Mouse (Mus musculus) cerebellum, adult 18-20 months (tissue): ENCODE data around the gene Gnat1.

ENCODE experiments used
- DNase-seq, 2 experiments: peaks; one replicate each; pipeline ENCODE4 v3.0.0; 2021

Gene Gnat1

GRCm38 (mm10) chr9:107699376-107699980, 20.0 kb upstream of the Gnat1 start:
- no peak for DNase-seq

- DNase-seq: no peak
Measured at GRCm38 (mm10) chr9:107698611-107699190, 19.2 kb upstream of the Gnat1 start.

GRCm38 (mm10) chr9:107697811-107698521, 18.5 kb upstream of the Gnat1 start:
- no peak for DNase-seq

DNA sequence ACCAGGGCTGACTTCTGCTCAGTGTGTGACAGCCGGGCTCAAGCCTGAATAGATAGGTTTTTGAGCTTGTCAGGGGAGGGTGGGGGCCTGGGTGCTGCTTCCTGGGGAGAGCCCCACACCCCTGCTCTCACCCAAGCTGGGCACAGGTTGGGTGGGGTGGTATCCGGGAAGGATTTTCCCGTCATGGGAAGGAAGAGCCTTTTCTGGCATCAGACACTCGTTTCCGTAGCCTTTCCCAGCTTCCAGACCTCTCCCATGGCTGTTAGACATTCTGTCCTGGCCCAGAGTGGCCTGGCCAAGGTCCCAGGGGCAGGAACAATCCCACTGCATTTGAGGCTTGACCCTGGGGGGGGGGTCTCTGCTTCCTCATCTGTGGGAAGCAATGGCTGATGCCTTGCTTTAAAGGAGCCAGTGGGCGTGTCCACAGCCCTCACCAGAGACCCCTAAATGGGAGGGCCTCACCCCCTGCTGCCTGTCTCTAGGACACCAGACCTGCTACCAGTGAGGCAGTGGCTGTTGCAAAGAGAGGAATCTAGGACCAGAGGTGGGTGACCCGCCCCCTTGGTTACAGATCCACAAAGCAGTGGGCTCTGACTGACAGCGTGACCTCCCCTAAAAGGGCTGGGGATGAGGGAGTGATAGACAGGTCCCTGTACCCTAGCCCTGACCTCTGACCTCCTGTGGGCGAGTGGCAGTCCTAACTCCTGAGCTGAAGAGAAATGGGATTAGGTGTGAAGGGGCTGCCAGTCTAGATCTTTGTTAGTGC, 17.5 kb upstream of the Gnat1 start:
- DNase-seq: no peak

- DNase-seq: no peak
Measured at GRCm38 (mm10) chr9:107696106-107696479, 16.6 kb upstream of the Gnat1 start.

GRCm38 (mm10) chr9:107695441-107696105, 16.1 kb upstream of the Gnat1 start:
- no peak for DNase-seq

DNA sequence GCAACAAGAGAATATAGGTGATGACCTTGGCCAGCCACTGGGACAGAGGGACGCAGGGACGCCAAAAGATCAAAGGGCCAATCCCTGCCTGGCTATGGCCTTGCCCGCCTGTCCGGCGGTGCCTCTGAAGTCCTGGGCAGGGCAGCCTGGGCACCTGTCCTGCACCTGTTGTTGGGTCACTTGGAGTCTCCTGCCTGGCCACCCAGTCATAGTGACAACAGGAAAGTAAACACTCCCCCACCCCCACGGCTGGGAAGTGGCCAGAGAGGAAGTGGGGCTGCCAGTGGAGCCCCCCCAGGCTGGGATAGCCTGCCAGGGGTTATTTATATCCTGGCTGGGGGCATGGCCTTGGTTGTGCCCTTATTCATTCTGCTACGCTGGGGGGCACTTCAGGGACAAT, 15.1 kb upstream of the Gnat1 start:
- no peak for DNase-seq

- no peak for DNase-seq
Measured at GRCm38 (mm10) chr9:107693433-107693987, 14.0 kb upstream of the Gnat1 start.

- DNase-seq: no peak
Measured at GRCm38 (mm10) chr9:107692785-107693184, 13.3 kb upstream of the Gnat1 start.

- no peak for DNase-seq
Measured at GRCm38 (mm10) chr9:107690391-107690790, 10.9 kb upstream of the Gnat1 start.

DNA sequence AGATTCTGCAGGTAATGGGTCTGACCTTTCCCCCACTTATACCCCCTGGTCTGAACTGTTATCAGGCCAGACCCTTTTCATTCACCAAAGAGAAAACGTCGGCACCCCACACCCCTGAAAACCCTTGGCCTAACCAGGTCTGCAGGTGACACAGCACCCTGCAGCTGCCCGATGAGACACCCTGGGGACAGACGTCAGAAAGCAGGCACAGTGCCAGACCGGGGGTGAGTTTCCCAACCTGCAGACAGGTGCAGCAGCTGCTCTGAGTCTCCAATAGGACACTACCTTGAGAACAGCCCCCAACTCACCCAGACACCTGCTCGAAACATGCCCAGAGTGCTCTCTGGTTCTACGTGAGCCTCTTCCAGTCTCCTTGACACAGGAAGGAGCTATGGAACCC, 9.4 kb upstream of the Gnat1 start:
- no peak for DNase-seq

- DNase-seq: no peak
Measured at GRCm38 (mm10) chr9:107688415-107688814, 8.9 kb upstream of the Gnat1 start.

- peak in 1 of 2 experiments; percentile 47 for DNase-seq
Measured at GRCm38 (mm10) chr9:107685231-107685981, 5.9 kb upstream of the Gnat1 start.

DNA sequence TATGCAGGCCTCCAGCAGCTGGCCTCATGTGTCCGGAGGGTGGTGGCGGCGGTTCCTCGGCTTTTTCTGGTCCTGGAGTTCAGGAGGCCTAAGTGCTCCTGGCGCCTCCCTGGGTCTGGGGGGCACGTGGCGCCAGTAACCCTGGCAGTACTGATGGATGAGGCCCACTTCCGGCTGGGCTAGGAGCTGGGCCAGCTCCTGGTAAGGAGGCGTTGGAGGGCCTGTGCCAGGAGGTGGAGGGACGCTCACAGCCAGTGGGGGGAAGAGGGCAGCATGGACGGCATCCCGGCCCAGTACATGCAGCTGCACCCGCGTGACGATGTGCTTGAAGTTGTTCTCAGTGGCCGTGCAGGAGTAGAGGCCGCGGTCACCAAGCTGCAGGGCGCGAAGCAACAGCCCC, 2.9 kb upstream of the Gnat1 start:
- no peak for DNase-seq

GRCm38 (mm10) chr9:107678861-107679260, 651 bp downstream of the Gnat1 start:
- no peak for DNase-seq

- DNase-seq: peak; percentile 81 to 86
Measured at GRCm38 (mm10) chr9:107677819-107678526, 1.5 kb downstream of the Gnat1 start.

DNA sequence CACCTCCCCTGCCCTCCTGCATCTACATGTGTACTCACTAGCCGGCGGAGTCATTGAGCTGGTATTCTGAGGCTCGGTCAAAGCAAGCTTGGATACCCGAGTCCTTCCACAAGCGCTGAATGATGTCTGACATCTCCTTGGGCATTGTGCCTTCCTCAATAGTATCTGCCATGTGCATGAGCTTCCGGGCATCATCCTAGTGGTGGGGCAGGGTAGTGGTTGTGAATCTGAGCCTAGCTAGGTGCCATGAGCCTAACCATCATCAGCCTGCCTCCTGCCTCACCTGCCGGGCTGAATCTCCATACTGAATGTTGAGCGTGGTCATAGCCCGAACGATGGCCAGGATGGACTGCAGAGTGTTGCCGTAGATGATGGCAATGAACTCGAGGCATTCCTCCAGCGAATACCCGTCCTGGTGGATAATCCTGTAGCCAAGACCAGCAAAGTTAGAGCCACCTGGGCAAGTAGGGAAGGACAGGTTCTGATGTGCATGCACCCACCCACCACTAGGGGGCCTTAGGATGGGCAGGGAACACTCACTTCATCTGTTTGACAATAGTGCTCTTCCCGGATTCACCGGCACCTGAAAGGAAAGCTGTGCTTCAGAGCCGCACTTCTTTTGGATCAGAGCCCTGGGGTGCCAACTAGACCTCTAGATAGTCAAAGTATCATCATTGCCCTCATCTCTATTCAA, 2.3 kb downstream of the Gnat1 start:
- DNase-seq: peak; percentile 56 to 69

DNA sequence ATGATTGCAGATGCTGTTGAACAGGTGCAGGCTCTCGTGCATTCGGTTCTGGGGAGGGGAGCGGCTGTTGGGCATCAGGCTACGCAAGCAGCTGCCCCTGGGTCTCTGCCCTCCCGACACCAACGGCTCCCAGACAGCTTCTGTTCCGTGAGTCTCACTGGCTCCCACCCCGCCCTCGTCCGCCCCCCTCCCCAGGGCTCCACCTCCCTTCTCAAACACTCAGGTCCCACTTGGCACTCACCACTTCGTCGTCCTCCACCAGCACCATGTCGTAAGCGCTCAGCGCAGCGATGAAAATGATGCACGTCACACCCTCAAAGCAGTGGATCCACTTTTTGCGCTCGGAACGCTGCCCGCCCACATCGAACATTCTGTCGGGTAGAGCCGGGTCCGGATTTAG, 3.2 kb downstream of the Gnat1 start:
- DNase-seq: no peak

DNA sequence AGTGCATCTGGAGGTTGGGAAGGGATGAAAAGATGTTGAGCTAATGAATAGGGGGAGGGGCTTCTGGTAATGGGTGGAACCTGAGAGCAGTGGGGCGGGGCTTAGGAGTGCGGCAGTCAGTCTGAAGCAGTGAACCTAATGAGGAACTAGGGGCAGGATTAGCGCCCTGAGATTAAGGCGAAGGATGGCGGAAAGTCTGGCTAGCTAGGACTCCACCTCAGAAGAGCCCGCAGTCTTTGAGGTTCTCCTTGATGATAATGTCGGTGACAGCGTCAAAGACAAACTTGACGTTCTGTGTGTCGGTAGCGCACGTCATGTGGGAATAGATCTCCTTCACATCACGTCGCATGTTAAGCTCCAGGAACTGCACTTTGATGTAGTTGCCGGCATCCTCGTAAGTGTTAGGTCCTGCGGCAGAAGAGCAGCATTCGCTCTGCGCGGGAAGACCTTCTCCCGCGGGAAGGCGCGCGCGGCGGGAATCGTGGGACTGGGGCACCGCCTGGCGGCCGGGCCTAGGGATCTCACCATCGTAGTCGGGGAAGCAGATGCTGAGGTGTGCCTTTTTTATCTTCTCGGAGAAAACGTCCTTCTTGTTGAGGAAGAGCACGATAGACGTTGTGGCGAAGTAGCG, 3.7 kb downstream of the Gnat1 start:
- DNase-seq: peak; percentile 61 to 70
